Mouse (Mus musculus) liver, adult 2 months (tissue): Measurements from ENCODE around the gene Dlg2. TPM values are rescaled to one million over a fixed set of nuclear protein-coding genes. Genes with fewer than 3 reads are reported as not detected.

Experiments
- DNase-seq: peaks from one replicate; pipeline ENCODE4 v3.0.0-alpha.2; 2011; ENCODE audit warnings: low read depth, low spot score; ENCODE audit errors: extremely low read depth
- H3K27ac ChIP-seq: fragments of 200-500 bp; replicated peaks from 2 replicates; pipeline ENCODE4 v1.5.1; 2012; ENCODE audit warnings: low read depth, mild to moderate bottlenecking, control low read depth, inconsistent platforms, low read length; ENCODE audit not compliant: insufficient read depth
- H3K27me3 ChIP-seq: fragments of 200-500 bp; 2 replicates; pipeline ENCODE4 v1.6.1; 2012; ENCODE audit warnings: mild to moderate bottlenecking, moderate library complexity, low read length, inconsistent platforms; ENCODE audit not compliant: control insufficient read depth, insufficient read depth
- H3K36me3 ChIP-seq: fragments of 200-500 bp; 2 replicates; pipeline ENCODE4 v1.6.1; 2012; ENCODE audit warnings: low read length, inconsistent platforms; ENCODE audit not compliant: control insufficient read depth, insufficient read depth
- H3K4me1 ChIP-seq: fragments of 200-500 bp; 2 replicates; pipeline ENCODE4 v1.6.1; 2011; ENCODE audit warnings: low read length; ENCODE audit not compliant: control insufficient read depth, insufficient read depth
- H3K4me3 ChIP-seq: fragments of 200-500 bp; 2 replicates; pipeline ENCODE4 v1.5.1; 2011; ENCODE audit warnings: low read depth, mild to moderate bottlenecking, control low read depth, low read length, moderate library complexity; ENCODE audit not compliant: insufficient read depth
- H3K79me2 ChIP-seq: fragments of 200-500 bp; 2 replicates; pipeline ENCODE4 v1.6.1; 2012; ENCODE audit warnings: inconsistent platforms, mild to moderate bottlenecking, low read length, moderate library complexity; ENCODE audit not compliant: control insufficient read depth, insufficient read depth
- H3K9ac ChIP-seq: fragments of 200-500 bp; 2 replicates; pipeline ENCODE4 v1.6.1; 2012; ENCODE audit warnings: low read depth, mild to moderate bottlenecking, control low read depth, inconsistent platforms, low read length
- CTCF ChIP-seq: fragments of 200-500 bp; IDR thresholded peaks from 2 replicates; pipeline ENCODE4 v1.5.1; 2011; ENCODE audit warnings: low read depth, low read length, control low read depth
- POLR2A ChIP-seq: fragments of 200-500 bp; IDR thresholded peaks from 2 replicates; pipeline ENCODE4 v1.6.1; 2011; ENCODE audit warnings: low read length, control low read depth; ENCODE audit not compliant: insufficient read depth; ENCODE audit errors: extremely low read depth
- WGBS: fragments of 180-500 bp; shearing (Covaris S2); methylation state at CpG from one replicate; pipeline ENCODE4 v1.1.7; 2018; 5-methylcytosine and 5-hydroxymethylcytosine counted together
- polyA plus RNA-seq: library from polyadenylated mRNA; depleted of rRNA; stranded (reverse); fragments of >200 nt; gene quantifications from 2 replicates; pipeline ENCODE4 v1.2.3, GENCODE M21; 2012
- total RNA-seq: library from RNA; depleted of rRNA; stranded (reverse); fragments of >200 nt; gene quantifications from 2 replicates; pipeline ENCODE4 v1.2.3, GENCODE M21; 2014

The Dlg2 gene
- total and polyA plus RNA-seq, 2 experiments, result 0.65 TPM; not detected in 1

DNA sequence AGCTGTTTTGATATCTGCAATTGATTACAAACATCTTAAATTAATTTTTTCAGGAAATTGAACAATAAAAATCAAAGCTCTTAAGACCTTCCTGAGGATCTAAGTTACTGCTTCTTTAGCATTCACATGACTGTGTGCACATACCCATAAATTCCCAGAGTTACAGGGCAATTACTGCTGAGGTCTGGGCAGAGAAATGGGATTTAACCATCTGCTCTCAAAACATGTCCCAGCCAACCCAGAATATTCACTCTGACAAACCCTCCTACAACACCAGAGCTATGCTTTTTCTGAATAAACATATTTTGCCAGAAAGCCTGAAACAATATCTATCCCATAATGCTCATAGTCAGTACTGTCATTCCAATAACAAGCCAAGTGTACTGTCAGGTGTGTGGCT lies 1788.5 kb downstream of the Dlg2 start:
- Histone ChIP-seq H3K27ac (no peak overlapping the region), H3K79me2 (no peaks in the 10 kb centered on the region), H3K4me1 (no peaks in the 10 kb centered on the region), H3K27me3 (no peaks in the 10 kb centered on the region), H3K4me3 (no peak overlapping the region), H3K36me3 (no peaks in the 10 kb centered on the region), H3K9ac (no peak overlapping the region)
- no peak for TF ChIP-seq POLR2A
- TF ChIP-seq CTCF, result no peak
- no peak for DNase-seq

DNA sequence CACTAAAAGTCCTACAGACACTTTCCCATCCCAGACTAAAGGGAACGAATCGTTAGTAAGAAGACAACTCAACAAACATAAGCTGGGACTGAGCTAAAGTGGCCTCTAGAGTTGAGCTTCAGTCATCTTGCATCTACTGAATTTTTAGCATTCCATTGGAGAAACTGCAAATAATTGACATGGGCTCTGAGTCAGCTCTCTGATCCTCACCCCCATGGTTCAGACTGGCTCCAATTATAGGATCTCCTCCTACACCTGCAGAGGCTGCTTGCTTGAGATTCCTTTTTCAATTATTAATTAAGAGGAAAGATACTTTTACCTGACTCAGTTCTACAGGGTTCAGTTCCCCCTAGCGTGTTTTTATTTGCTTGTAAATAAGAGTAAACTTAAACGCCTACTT lies 1798.9 kb downstream of the Dlg2 start:
- Histone ChIP-seq H3K4me1 (no peaks in the 10 kb centered on the region), H3K4me3 (no peak overlapping the region), H3K27ac (no peak overlapping the region), H3K9ac (no peak overlapping the region), H3K79me2 (no peaks in the 10 kb centered on the region), H3K27me3 (no peaks in the 10 kb centered on the region), H3K36me3 (no peaks in the 10 kb centered on the region)
- DNase-seq, result no peak
- 59% methylated on average over 4 of the region's 4 CpGs for WGBS
- TF ChIP-seq POLR2A, result no peak
- TF ChIP-seq CTCF, result no peak

DNA sequence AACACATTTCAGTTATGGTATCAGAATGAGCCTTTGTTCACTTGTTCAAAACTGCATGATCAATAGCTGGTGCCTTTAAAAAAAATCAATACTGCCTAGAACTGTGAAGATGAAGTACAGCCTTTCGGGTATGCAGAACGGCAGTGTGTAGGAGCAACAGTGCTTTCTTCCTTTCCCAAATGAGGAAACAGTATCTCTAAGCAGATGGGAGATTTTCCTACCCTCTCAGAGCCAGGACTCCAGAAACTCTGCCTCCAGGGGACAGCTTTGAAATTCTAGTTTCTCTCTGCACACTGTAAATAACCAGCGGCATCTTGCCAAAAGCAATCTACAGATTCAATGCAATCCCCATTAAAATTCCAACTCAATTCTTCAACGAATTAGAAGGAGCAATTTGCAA lies 1801.2 kb downstream of the Dlg2 start:
- Histone ChIP-seq H3K36me3 (no peaks in the 10 kb centered on the region), H3K27ac (no peak overlapping the region), H3K9ac (no peak overlapping the region), H3K27me3 (no peaks in the 10 kb centered on the region), H3K4me1 (no peaks in the 10 kb centered on the region), H3K79me2 (no peaks in the 10 kb centered on the region), H3K4me3 (no peak overlapping the region)
- DNase-seq, result no peak
- 56% methylated on average over 4 of the region's 4 CpGs for WGBS
- no peak for TF ChIP-seq CTCF
- TF ChIP-seq POLR2A, result no peak

DNA sequence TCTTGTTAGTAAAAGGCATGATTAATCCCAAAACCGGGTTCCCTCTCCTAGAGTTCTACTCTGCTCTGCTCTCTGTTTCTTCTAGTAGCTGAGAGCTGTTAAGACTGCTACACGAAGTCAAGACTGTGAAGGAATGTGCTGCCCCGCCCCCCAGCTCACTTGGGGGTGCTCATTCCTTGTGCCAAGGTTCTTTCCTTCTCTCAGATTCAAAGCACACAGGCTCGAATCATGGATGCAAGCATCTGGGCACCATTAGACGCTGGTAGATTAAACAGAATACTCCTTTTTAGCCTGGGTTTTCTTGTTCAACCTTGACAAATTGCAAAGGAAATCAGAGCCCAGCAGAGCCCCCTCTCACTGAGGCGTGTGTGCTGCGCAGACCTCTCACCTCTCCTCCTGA lies 1804.5 kb downstream of the Dlg2 start:
- H3K36me3 ChIP-seq, result no peaks in the 10 kb centered on the region

DNA sequence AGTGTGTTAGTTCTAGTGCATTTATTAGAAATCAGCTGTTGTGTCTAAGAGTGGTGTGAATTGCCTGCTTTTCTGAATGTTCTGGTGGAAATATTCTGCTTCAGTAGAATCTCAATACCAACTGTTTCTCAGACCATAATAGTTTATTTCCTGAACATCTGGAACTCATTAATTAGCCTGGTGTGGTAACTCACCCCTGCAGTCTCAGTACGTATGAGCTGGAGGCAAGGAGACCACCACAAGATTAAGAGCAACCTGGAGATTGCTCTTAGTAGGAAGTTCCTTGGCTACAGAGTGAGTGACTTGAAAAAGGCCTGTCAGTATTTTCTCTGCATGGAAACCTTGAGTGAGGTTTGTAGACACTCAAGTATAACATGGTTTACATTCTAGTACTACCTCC lies 1810.6 kb downstream of the Dlg2 start:
- WGBS, result 73% methylated on average over 1 of the region's 1 CpGs
- Histone ChIP-seq H3K79me2 (no peaks in the 10 kb centered on the region), H3K9ac (no peak overlapping the region), H3K27me3 (no peaks in the 10 kb centered on the region), H3K27ac (no peak overlapping the region), H3K4me3 (no peak overlapping the region), H3K4me1 (no peaks in the 10 kb centered on the region), H3K36me3 (no peaks in the 10 kb centered on the region)
- no peak for DNase-seq
- TF ChIP-seq POLR2A (no peak), CTCF (no peak)

More for the DNA sequence above, 1804.5 kb downstream of the Dlg2 start:
- Histone ChIP-seq H3K27me3 (no peaks in the 10 kb centered on the region), H3K4me3 (no peak overlapping the region), H3K9ac (no peak overlapping the region), H3K79me2 (no peaks in the 10 kb centered on the region), H3K4me1 (no peaks in the 10 kb centered on the region), H3K27ac (no peak overlapping the region)
- DNase-seq, result no peak
- TF ChIP-seq POLR2A (no peak), CTCF (no peak)
- WGBS, result 49% methylated on average over 7 of the region's 7 CpGs

DNA sequence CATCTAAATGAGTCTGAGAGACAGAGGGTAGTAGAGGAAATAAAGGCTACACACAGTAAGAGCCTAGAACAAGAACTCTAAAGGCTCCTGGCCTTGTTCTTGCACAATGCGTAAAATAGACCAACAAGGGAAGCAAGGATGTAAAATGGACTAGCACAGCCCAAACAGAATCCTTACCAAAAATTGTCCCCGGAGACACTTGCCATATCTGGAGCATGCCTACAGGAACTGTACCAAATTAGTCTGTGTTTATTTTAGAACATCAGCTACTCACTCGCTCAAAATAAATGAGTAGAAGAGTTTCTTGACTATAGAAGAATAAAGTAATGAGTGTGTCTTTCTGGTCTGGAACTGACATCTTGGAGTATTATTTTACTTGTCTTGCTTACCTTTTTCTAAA lies 1812.3 kb downstream of the Dlg2 start:
- Histone ChIP-seq H3K4me3 (no peak overlapping the region), H3K27ac (no peak overlapping the region), H3K27me3 (no peaks in the 10 kb centered on the region), H3K36me3 (no peaks in the 10 kb centered on the region), H3K4me1 (no peaks in the 10 kb centered on the region), H3K9ac (no peak overlapping the region), H3K79me2 (no peaks in the 10 kb centered on the region)
- DNase-seq, result no peak
- WGBS, result 86% methylated on average over 3 of the region's 3 CpGs
- TF ChIP-seq POLR2A, result no peak
- TF ChIP-seq CTCF, result no peak
